Mouse (Mus musculus): ENCODE data around the gene Ticrr. TPM values are rescaled to one million over a fixed set of nuclear protein-coding genes. Genes with fewer than 3 reads are reported as not detected.

Gene Ticrr
- under 1 TPM in 2 of 4 experiments, not detected in 2; 0.11 to 0.22 TPM for total RNA-seq (2022)

DNA sequence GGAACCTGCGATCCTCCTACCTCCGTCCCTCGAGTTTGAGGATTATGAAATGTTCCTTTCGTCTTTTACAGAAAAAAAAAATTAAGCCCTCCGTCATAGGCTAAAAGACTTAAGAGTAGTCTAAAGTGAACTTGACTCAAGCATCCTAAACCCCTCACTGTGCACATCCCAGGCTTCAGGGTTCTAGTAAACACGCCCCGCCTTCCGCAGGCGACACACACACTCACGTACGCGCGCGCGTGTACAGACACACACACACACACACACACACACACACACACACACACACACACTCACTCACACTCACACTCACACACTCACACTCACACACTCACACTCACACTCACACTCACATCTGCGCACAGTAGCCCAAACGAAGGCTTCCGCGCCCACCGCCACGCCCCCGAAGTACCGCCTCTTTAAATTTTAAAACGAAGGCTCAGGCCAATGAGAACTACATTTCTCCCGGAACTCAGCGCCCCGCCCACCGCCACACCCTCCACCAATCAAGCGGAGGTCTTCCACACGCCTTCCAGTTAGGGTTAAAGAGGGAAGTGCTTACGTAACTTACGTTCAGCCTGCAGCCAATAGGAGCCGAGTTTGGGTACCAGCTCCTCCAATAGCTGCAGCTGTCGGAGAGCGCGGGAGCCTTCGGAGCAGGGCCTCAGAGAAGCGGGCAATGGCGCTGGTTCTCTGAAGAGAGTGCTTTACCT, at the start of gene Ticrr:
TSS of gene Ticrr (plus strand) at position 619 of the 713 bp plus-strand sequence.
- DNase-seq (ENCODE audit: low spot score in 2 of 2) = peak; percentile 85 to 95

DNA sequence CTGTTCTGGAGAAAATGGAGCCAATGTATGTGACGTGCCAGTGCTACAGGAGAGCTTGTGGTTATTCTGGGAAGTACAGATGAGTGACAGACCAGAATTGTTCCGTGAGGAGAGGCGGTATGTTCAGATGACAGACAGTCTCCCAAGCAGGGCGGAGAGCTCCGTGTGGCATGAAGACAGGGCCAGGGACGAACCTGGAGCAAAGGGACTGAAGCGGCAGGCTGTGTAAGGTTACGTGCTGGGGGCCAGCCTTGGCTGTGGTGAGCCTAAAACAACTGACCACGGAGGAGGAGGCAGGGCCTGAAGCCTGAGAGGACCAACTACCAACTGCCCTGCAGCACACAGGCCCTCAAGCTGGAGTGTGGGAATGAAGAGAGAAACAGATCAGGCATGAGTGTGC, 48.1 kb upstream of the Ticrr start:
- DNase-seq (ENCODE audit: low spot score in 2 of 2) = no peak

- no peak for DNase-seq (ENCODE audit: low spot score in 2 of 2)
These were observed 47.2 kb upstream of the Ticrr start for GRCm38 (mm10) chr7:79612783-79613182.

DNA sequence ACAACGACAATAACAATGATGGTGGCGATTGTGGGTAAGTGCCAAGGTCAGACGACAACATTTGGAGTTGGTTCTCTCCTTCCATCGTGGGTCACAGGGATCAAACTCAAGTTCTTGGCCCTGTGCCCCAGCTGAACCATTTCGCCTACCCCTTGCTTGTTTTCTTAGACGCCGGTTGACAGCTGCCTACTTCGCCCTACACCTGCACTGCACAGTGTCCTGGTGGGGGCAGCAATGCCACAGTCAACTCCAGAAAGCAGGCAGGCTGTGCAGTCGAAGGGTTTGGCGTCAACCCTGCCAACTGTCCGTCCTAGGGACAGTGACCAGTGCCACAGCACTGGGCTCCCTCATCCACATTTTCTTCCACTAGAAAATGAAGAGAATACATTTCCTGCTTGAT, 46.7 kb upstream of the Ticrr start:
- no peak for DNase-seq (ENCODE audit: low spot score in 2 of 2)

- no peak for DNase-seq (ENCODE audit: low spot score in 2 of 2)
These were observed 45.0 kb upstream of the Ticrr start for GRCm38 (mm10) chr7:79615008-79615407.

DNA sequence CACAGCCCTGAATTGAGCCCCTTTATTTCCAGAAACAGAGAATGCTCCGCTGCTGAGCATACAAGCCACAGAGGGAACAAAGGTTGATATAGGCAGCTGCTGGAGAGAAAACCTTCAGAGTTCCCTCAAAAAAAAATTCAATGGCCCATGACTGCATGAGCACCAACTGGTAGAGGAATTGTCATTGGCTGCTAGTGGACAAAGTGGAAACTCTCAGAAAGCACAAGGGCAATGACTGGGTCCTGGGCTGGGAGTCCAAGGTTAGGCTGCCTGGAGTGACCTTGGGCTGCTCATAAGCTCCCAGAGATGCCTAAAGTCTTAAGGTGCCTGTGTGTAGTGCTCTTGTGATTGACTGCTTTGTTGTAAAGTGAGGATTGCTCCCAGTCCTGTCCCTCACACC, 44.1 kb upstream of the Ticrr start:
- DNase-seq (ENCODE audit: low spot score in 2 of 2) = no peak

DNA sequence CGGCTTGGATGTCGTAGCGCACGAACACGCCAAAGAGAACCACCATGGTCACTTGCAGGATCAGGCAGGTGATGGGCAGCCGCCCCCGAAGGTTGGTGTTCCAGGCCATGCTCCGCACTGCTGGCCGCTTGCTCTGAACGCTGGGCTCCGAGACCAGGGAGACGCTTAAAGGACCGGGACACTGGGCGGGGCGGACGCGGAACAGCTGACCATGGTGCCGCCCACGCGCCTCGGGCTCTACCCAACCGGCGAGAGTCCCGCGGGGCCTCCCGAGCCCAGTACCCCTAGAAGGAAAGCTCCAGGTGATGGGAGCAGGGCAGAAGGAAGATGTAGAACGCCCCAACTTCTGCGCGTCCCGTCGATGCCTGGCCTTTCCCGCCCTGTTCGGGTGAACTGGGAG, 42.6 kb upstream of the Ticrr start, which contains the start of gene Rhcg:
TSS of gene Rhcg (minus strand) at position 240 of the 400 bp plus-strand sequence.
- DNase-seq (ENCODE audit: low spot score in 2 of 2) = no peak

- DNase-seq (ENCODE audit: low spot score in 2 of 2) = no peak
These were observed 40.5 kb upstream of the Ticrr start for GRCm38 (mm10) chr7:79619493-79619892.

DNA sequence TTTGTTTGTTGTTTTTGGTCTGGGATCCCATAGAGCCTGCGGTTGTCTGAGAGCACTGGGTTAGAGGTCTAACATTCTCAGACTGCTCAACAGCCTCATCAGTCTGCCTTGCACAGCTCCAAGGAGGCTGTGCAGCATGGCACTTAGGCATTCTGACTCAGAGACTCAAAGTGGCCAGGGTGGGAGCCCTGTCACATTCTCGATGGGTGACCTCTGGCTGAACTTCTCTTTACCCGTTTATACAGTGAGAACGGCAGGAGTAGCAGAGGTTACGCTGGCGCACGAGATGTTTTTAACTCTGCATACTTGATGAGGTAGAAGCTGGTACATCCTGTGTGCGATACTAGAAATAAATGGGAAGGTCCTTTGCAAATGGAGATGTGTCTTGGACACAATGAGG, 36.9 kb upstream of the Ticrr start:
- no peak for DNase-seq (ENCODE audit: low spot score in 2 of 2)

DNA sequence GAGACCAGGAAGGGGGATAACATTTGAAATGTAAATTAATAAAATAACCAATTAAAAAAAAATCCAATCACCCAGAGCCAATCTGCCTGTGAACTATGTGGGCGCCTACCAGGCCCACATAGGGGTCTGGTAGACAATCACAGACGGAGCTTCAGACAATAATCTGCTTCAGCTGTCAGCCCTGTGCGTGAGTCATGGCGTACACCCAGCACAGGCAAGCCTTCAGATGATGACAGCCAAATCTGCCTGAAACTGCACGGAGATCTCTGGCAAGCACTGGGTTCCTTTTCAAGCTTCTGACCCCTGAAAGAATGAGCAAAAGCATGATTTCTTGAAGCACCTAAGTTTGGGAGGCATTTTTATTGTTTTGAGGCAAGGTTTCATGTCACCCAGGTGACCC, 33.8 kb upstream of the Ticrr start:
- DNase-seq (ENCODE audit: low spot score in 2 of 2) = no peak

DNA sequence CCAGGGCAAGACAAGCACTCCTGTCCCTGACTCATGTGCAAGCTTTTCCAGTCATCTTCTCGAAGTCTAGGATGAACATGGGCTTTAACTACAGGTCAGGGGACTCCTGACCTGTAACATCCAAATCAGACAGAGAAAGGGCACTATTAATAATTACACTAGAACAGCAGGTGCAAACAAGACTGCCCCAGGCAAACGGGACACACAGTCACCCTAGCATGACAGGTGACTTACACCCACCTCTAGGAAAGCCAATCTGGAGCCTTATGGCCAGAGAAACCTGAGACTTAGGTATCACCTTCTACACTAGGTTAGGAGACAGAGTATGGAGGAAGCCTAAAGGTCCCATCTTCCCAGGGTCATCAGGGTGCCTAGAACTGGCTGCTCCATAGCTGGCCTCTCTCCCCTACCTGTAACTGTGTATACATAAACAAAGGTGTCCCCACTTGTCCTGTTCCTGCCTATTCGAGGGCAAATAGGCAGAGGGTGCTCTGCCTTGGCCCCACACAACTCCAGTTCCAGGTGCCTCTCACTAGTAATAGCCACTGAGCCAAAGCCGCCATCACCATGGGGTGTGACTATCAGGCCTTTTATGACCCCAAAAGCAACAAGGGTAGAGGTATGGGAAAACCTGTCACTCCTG, 31.6 kb upstream of the Ticrr start:
- DNase-seq (ENCODE audit: low spot score in 2 of 2) = no peak

DNA sequence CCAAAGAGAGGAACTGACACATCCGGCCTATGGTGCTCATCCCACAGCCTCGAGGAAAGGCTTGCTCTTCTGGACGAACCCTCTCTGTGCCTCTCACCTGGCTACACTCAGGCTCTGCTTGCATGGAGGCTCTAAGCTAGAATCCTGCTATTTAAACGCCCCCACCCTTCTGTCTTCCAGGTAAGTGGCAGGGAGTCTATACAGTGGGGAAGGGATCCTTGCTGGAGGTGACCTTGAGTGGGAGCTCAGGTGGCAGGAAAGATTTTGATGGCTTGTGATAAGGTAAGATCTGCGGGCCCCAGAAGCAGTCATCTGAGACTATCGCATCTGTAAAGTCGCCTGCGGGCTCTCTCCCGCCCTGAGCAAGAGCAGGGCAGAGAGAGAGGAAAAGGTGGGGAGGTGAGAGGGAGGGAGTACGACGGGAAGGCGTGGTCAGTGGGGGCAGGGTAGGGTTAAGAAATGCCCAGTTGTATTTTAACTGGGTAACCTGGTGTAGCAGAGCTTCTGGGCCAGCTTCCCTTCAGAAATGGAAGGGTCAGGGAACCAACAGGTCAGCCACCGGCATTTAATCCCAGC, 28.1 kb upstream of the Ticrr start:
- DNase-seq (ENCODE audit: low spot score in 2 of 2) = no peak

- no peak for DNase-seq (ENCODE audit: low spot score in 2 of 2)
These were observed 12.8 kb upstream of the Ticrr start for GRCm38 (mm10) chr7:79647233-79647632.

GRCm38 (mm10) chr7:79649005-79649404, 11.0 kb upstream of the Ticrr start:
- peak; percentile 11 to 56 for DNase-seq (ENCODE audit: low spot score in 2 of 2)

DNA sequence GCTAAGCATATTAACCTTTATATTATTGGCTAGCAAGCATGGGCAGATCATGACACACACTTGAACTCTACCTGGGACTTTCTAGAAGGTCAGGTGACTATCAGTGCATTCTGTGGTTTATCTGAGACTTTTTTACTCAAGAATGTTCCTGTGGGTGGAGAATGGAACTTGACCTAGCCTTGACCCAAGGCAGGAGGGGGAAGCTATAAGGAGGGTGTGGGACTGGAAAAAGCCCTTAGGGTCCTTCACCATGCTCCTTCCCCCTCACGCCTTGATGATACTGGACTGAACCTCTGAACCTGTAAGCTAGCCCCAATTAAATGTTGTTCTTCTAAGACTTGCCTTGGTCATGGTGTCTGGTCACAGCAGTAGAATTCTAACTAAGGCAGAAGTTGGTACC, 5.8 kb upstream of the Ticrr start:
- DNase-seq (ENCODE audit: low spot score in 2 of 2) = no peak

- no peak for DNase-seq (ENCODE audit: low spot score in 2 of 2)
These were observed 5.4 kb upstream of the Ticrr start for GRCm38 (mm10) chr7:79654586-79654985.

DNA sequence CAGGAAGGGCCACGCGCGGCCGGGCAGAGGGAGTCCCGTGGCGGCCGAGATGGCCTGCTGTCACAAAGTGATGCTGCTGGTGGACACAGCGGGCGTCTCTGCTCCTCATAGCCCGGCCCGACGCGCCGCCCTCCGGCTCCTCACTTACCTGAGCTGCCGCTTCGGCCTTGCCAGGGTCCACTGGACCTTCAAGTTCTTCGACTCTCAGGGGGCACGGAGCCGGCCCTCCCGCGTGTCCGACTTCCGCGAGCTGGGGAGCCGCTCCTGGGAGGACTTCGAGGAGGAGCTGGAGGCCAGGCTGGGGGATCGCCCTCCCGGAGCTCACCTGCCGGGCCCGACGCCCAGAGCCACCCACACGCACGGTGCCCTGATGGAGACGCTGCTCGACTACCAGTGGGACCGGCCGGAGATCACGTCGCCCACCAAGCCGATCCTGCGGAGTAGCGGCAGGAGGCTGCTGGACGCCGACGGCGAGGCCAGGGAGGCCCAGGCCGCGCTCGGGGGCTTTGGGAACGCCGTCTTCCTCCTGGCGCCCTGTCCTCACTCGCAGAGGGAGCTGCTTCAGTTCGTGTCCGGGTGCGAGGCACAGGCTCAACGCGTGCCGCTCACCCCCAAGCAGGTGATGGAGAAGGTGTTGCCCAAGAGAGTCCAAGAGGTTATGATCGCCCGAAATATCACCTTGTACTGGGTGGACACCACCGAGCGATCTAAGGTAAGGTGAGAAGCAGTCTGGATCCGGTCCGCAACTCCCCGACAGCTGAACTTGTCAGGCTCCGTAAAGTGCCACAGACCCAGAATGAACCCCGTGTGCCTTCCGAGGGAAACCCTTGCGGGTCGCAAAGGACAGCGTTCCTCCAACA, 525 bp downstream of the Ticrr start:
- DNase-seq (ENCODE audit: low spot score in 2 of 2) = no peak

GRCm38 (mm10) chr7:79661253-79661890, 1.4 kb downstream of the Ticrr start:
- no peak for DNase-seq (ENCODE audit: low spot score in 2 of 2)

DNA sequence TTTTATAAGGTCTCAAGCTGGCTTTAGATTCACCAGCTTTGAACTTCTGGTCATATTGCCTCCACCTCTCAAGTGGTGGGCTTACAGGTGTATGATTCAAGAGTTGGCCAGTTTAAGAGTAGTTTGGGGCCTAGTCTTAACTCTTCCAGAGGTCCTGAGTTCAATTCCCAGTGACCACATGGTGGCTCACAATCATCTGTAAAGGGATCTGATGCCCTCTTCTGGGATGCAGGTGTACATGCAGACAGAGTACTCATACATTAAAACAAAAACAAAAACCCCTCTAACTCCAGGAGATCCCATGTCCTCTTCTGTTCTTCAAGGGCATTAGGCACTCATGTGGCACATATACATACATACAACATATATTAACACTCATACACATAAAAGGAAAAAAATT, 6.7 kb downstream of the Ticrr start:
- no peak for DNase-seq (ENCODE audit: low spot score in 2 of 2)

- no peak for DNase-seq (ENCODE audit: low spot score in 2 of 2)
These were observed 11.1 kb downstream of the Ticrr start for GRCm38 (mm10) chr7:79670900-79671604.

DNA sequence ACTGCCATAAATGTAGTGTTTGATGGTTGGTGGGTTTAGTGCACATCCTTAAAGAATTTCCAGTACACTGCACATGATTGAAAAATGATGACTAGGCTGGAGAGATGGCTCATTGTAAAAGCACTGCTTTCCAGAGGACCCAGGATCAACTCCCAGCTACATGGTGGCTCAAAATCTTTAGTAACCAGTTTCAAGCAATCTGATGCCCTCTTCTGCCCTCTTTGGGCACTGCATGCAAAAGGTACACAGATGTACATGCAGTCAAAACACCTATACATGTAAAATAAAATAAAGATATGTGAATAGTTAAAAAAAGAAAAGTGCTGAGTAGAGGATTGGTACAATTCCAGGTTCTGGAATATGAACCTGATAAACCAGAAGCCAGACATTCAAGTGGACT, 19.2 kb downstream of the Ticrr start:
- DNase-seq (ENCODE audit: low spot score in 2 of 2) = no peak

Measured in left cerebral cortex, adult 8-10 months (tissue).